Mouse (Mus musculus) kidney, embryonic 15.5 days (tissue): ENCODE measurements around the gene Cavin1. TPM values are rescaled to one million over a fixed set of nuclear protein-coding genes. Genes with fewer than 3 reads are reported as not detected.

Experiments
- ATAC-seq: fragments of 200-750 bp; cut with Nextera tagmentation; replicated peaks from 2 replicates; pipeline ENCODE4 v1.8.0; 2017; ENCODE audit warnings: moderate TSS enrichment; ENCODE audit not compliant: low FRiP score
- H3K27ac ChIP-seq: fragments of 300-500 bp; sonication (generic); 2 replicates; pipeline ENCODE4 v1.5.1; 2015; ENCODE audit warnings: mild to moderate bottlenecking, inconsistent platforms
- H3K27me3 ChIP-seq: fragments of 300-500 bp; sonication (generic); 2 replicates; pipeline ENCODE4 v1.6.1; 2015; ENCODE audit warnings: inconsistent platforms
- H3K36me3 ChIP-seq: fragments of 300-500 bp; sonication (generic); 2 replicates; pipeline ENCODE4 v1.6.1; 2015; ENCODE audit warnings: inconsistent platforms
- H3K4me1 ChIP-seq: fragments of 300-500 bp; sonication (generic); 2 replicates; pipeline ENCODE4 v1.6.1; 2015; ENCODE audit warnings: inconsistent platforms
- H3K4me2 ChIP-seq: fragments of 300-500 bp; sonication (generic); 2 replicates; pipeline ENCODE4 v1.6.1; 2015; ENCODE audit warnings: moderate library complexity, mild to moderate bottlenecking, inconsistent platforms
- H3K4me3 ChIP-seq: fragments of 300-500 bp; sonication (generic); replicated peaks from 2 replicates; pipeline ENCODE4 v1.5.1; 2015; ENCODE audit warnings: mild to moderate bottlenecking, inconsistent platforms
- H3K9ac ChIP-seq: fragments of 300-500 bp; sonication (generic); 2 replicates; pipeline ENCODE4 v1.6.1; 2015; ENCODE audit warnings: mild to moderate bottlenecking, inconsistent platforms
- H3K9me3 ChIP-seq: fragments of 300-500 bp; sonication (generic); replicated peaks from 2 replicates; pipeline ENCODE4 v1.6.1; 2016; ENCODE audit warnings: inconsistent platforms
- WGBS: fragments of 180-500 bp; shearing (Covaris S2); methylation state at CpG from one replicate; pipeline ENCODE4 v1.1.7; 2015; ENCODE audit warnings: mixed read lengths; 5-methylcytosine and 5-hydroxymethylcytosine counted together
- polyA plus RNA-seq: library from polyadenylated mRNA; unstranded; fragments of >200 nt; fragmentation: Nextera tagmentation; extraction: Ambion mirVana; gene quantifications from 2 replicates; pipeline ENCODE4 v1.2.1, GENCODE M21; 2015

The Cavin1 gene
- polyA plus RNA-seq, 1 experiment from 2014 or later, result 150 TPM

DNA sequence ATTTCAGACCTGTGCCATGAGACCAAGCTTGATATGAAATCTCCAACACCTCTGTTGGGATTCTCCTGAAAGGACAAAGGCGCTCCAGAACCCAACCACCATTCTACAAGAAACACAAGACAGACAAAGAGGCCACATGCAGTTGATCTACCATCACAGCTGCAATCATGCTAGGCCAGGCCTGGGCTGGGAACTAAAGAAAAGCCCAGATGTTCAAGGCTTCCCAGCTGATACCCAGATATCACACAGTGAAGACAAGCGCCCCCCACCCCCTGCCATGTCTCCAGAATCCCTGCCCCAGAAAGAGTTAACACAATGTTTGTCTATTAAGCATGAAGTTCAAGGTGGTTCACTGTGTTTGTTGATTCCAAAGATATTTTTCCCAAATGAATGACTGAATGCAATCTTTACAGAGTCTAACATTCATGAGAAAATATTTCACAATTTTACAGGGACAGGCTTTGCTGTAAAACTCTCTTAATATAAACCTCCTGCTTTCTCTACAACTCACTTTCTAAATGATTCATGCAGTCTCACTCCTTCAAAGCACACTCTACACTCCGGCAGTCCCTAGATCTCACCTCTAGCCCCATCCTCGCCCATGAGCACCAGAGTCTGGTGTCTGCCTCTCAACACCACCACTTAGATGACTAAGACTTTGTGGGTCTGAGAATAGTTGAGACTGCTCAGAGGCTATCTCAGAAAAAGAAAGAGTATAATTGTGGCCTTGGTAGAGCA is 49.6 kb downstream of the Cavin1 start:
- H3K9me3 ChIP-seq, result no peaks in the 10 kb centered on the region
- H3K36me3 ChIP-seq, result no peaks in the 10 kb centered on the region
- H3K4me3 ChIP-seq, result no peak overlapping the region
- H3K27ac ChIP-seq, result no peak overlapping the region
- no peaks in the 10 kb centered on the region for H3K27me3 ChIP-seq
- H3K4me1 ChIP-seq, result no peaks in the 10 kb centered on the region
- H3K4me2 ChIP-seq, result no peak overlapping the region
- 91% methylated on average over 4 of the region's 4 CpGs for WGBS
- H3K9ac ChIP-seq, result no peak overlapping the region
- no peak for ATAC-seq

DNA sequence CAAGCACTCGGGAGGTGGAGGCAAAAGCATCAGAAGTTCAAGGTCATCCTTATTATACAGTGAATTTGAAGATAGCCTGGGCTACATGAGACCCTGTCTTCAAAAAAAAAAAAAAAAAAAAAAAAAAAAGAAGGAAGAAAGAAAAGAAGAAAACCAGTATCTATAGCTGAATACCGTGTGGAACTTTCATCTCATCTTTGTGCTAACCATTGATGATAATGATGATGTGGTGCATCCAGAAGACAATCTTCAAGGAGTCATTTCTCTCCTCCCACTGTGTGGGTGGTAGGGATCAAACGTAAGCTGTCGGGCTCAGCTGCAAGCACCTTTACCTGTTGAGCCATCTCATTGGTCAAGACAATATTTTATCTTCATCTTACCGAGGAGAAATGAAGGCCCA is 52.7 kb downstream of the Cavin1 start:
- no peaks in the 10 kb centered on the region for H3K9me3 ChIP-seq
- WGBS, result 91% methylated on average over 5 of the region's 5 CpGs
- peaks cover under 1% of the 10 kb centered on the region; the same call in 1 of the 2 replicates for H3K4me1 ChIP-seq
- no peak overlapping the region for H3K4me3 ChIP-seq
- H3K27ac ChIP-seq, result no peak overlapping the region
- H3K4me2 ChIP-seq, result no peak overlapping the region
- H3K36me3 ChIP-seq, result peaks cover 3% of the 10 kb centered on the region; the same call in 1 of the 2 replicates
- H3K9ac ChIP-seq, result no peak overlapping the region
- ATAC-seq, result no peak
- no peaks in the 10 kb centered on the region for H3K27me3 ChIP-seq

DNA sequence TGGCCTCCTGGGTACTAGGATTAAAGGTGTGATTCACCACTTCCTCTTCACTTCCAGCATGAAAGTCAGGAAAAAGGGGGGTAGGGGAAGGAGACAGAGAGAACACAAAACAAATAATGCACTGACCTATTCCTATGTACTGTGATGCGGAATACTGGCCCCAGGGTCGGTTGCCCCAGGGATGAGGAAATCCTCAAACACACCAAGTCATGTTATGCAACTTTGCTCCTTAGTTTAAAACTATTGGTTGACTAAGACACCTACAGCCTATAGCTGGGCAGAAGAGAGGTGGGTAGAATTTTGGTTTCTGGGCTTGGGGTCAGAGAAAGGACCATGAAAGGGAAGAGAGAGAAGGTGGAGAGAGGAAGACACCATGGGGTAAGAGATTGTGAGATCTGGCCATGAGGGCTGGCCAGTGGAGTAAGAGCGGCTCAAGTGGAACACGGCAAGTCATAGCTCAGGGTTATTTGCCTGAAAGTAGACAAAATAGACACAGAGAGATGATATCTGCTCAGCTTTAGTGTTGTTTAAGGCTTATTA is 54.2 kb downstream of the Cavin1 start:
- H3K4me2 ChIP-seq, result no peak overlapping the region
- ATAC-seq, result no peak
- no peaks in the 10 kb centered on the region for H3K27me3 ChIP-seq
- H3K4me1 ChIP-seq, result peaks cover 5% of the 10 kb centered on the region; the same call in 1 of the 2 replicates
- H3K27ac ChIP-seq, result no peak overlapping the region
- 90% methylated on average over 4 of the region's 4 CpGs for WGBS
- no peak overlapping the region for H3K9ac ChIP-seq
- no peaks in the 10 kb centered on the region for H3K9me3 ChIP-seq
- H3K4me3 ChIP-seq, result no peak overlapping the region
- peaks cover 3% of the 10 kb centered on the region; the same call in 1 of the 2 replicates for H3K36me3 ChIP-seq

DNA sequence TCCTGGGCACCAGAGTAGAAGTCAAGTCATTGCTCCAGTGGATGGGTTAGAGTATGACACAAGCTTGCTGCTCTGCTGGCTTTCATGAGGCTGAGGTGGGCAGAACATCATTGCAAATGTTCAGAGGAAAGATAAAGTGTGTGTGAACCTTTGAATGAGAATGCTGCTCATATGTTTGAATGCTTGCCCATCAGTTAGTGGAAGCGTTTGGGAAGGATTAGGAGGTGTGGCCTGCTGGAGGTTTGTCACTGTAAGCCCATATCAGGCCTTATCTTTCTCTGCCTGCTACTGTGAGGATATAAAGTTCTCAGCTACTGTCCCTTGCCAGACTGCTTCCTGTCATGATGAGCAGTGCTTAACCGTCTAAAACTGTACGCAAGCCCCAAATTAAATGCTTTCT is 55.6 kb downstream of the Cavin1 start:
- Histone ChIP-seq H3K27me3 (no peaks in the 10 kb centered on the region), H3K36me3 (peaks cover 3% of the 10 kb centered on the region), H3K4me2 (no peak overlapping the region), H3K27ac (no peak overlapping the region), H3K4me3 (no peak overlapping the region), H3K9me3 (no peaks in the 10 kb centered on the region), H3K9ac (no peak overlapping the region), H3K4me1 (peaks cover 5% of the 10 kb centered on the region; the same call in 1 of the 2 replicates)
- no peak for ATAC-seq
- WGBS, result 91% methylated on average over 3 of the region's 3 CpGs

DNA sequence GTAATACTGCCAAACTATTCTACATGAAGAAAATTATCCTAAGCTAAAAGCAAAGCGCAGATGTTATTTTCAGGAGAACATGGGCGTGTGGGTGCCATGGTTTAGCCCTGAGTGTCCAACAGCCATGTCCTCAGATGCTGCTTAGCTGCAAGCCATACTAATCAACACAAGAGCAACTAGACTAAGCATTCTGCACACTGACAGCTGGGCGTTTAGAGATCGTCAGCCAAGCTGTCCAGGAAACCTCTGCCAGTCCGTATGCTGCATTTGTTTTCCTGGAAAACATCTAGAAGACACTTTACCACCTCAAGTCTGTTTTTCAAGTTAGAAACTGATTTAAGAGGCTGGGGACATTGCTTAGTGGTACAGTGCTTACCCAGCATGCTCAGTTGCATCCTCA is 56.3 kb downstream of the Cavin1 start:
- no peak overlapping the region for H3K4me3 ChIP-seq
- no peak overlapping the region for H3K4me2 ChIP-seq
- H3K4me1 ChIP-seq, result peaks cover 5% of the 10 kb centered on the region; the same call in 1 of the 2 replicates
- no peak overlapping the region for H3K9ac ChIP-seq
- no peak overlapping the region for H3K27ac ChIP-seq
- ATAC-seq, result no peak
- peaks cover 8% of the 10 kb centered on the region for H3K36me3 ChIP-seq
- no peaks in the 10 kb centered on the region for H3K9me3 ChIP-seq
- WGBS, result 82% methylated on average over 5 of the region's 5 CpGs
- H3K27me3 ChIP-seq, result no peaks in the 10 kb centered on the region

DNA sequence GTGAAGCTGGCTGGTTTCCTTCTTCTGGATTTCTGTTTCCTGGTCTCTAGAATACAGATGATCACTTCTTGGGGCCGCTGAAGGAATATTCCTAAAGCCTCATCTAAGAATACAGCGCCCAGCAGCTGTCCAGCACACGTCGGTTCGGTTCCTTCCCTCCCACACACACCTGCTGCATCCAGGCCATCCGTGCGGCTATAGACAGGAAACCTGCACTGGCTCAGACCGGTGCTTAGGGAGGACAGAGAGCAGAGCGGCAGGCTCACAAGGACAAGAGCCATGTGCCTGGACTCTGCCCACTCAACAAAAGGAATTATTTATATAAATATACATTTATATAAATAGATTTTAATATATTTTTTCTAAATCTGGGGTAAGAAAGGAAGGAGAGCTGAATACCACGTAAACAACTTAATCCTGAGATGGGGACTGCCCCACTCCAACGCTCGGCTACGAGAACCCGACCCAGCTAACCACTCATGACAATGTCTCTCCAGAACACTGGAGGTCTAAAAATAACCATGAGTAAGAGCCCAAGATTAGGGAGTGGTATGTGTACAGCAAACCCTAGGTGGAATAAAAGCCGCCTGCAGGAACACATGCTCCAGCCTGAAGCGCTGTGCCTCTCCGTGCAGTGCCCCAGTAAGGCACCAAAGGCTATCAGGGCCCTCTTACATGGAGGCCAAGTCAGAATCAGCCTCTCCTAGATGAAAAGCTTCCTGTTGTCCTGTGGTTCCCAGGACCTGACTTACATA is 58.1 kb downstream of the Cavin1 start:
- no peak for ATAC-seq
- Histone ChIP-seq H3K27me3 (no peaks in the 10 kb centered on the region), H3K4me2 (no peak overlapping the region), H3K4me1 (peaks cover 5% of the 10 kb centered on the region; the same call in 1 of the 2 replicates), H3K27ac (no peak overlapping the region), H3K36me3 (peaks cover 21% of the 10 kb centered on the region), H3K9ac (no peak overlapping the region), H3K4me3 (no peak overlapping the region), H3K9me3 (no peaks in the 10 kb centered on the region)
- WGBS, result 85% methylated on average over 17 of the region's 17 CpGs

DNA sequence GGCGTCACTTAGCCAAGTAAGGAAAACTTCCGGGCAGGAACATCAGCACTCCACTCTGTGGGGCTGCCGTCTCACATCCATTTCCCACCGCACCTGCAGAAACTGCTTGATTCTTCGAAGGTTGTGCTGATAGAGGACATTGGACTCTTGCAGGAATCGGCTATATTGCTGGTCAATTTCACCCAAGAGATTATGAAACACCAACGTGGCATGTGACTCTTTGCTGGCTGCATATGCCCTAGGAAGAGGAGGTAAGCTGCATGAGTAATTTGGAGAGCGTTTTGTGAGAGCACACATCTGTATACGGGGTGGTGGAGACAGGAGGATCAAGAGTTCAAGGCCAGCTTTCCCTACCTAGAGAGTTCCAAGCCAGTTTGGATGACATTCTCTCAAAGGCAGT is 62.1 kb downstream of the Cavin1 start:
- Histone ChIP-seq H3K4me3 (no peak overlapping the region), H3K27me3 (no peaks in the 10 kb centered on the region), H3K4me2 (no peak overlapping the region), H3K9ac (no peak overlapping the region), H3K9me3 (no peaks in the 10 kb centered on the region), H3K4me1 (peaks cover 5% of the 10 kb centered on the region; the same call in 1 of the 2 replicates), H3K27ac (no peak overlapping the region), H3K36me3 (peaks cover 52% of the 10 kb centered on the region)
- WGBS, result 73% methylated on average over 9 of the region's 9 CpGs
- ATAC-seq, result no peak

DNA sequence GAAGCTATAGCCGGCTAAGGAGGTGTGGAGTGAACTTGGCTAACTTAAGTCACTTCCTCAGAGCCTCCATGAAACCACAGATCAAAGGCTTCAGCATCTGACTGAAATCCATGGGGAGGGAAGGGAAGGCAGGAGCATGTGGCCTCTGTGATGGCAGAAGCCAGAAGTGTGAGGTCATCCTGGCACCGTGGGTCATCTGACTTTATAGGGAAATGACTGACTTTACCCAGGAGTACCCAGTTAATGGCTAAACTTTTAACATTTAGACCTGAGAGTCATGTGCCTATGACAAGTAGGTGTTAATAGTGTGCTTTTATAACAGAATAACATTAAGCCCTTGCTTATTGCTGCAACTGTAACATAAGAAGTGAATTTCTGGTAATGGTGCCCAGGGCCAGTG is 62.6 kb downstream of the Cavin1 start:
- Histone ChIP-seq H3K27me3 (no peaks in the 10 kb centered on the region), H3K9me3 (no peaks in the 10 kb centered on the region), H3K4me2 (no peak overlapping the region), H3K9ac (no peak overlapping the region), H3K36me3 (peaks cover 57% of the 10 kb centered on the region), H3K4me1 (peaks cover 5% of the 10 kb centered on the region; the same call in 1 of the 2 replicates), H3K27ac (no peak overlapping the region), H3K4me3 (no peak overlapping the region)
- no peak for ATAC-seq
- 56% methylated on average over 2 of the region's 2 CpGs for WGBS

DNA sequence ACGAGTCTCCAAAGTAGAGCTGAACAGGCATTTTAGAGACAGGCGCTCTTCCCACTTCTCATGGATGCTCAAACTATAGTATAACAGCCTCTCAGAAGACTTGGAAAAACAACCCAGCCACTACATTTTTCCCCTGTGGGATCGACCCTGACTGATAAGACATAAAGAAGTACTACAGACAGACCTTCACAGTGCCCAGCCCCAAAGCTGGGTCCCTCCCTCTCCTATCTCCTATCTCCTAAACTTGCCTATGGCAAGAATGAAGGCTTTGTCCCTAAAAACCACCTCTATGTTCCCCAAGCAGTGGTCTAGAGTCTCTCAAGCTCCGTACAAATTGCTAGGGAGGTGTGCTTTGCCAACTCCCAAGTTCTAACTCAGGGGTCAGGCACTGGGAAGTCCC is 63.8 kb downstream of the Cavin1 start:
- WGBS, result 92% methylated on average over 4 of the region's 4 CpGs
- H3K36me3 ChIP-seq, result peaks cover 65% of the 10 kb centered on the region
- H3K9ac ChIP-seq, result no peak overlapping the region
- no peak for ATAC-seq
- no peaks in the 10 kb centered on the region for H3K4me1 ChIP-seq
- H3K9me3 ChIP-seq, result no peaks in the 10 kb centered on the region
- H3K4me2 ChIP-seq, result no peak overlapping the region
- H3K27me3 ChIP-seq, result no peaks in the 10 kb centered on the region
- no peak overlapping the region for H3K4me3 ChIP-seq
- no peak overlapping the region for H3K27ac ChIP-seq

Other genes starting within 250 kb of the Cavin1 start
- gene Rab5c, start 232.7 kb downstream of the Cavin1 start, polyA plus RNA-seq, result 29.5 and 32.3 TPM in 2 replicates
- 0.10 TPM in 1 of 2 replicates, not detected in the other for gene Kcnh4, start 210.9 kb downstream of the Cavin1 start, polyA plus RNA-seq
- gene Hcrt, start 208.0 kb downstream of the Cavin1 start, polyA plus RNA-seq, result not detected in 2 replicates
- 6.7 and 7.9 TPM in 2 replicates for gene Ghdc, start 199.9 kb downstream of the Cavin1 start, polyA plus RNA-seq
- 19.6 and 19.9 TPM in 2 replicates for gene Stat5b, start 120.2 kb downstream of the Cavin1 start, polyA plus RNA-seq
- 3.1 and 3.7 TPM in 2 replicates for gene Stat5a, start 111.5 kb downstream of the Cavin1 start, polyA plus RNA-seq
- gene Stat3, start 31.3 kb downstream of the Cavin1 start, polyA plus RNA-seq, result 44.8 and 45.1 TPM in 2 replicates
- gene Atp6v0a1, start 38.6 kb upstream of the Cavin1 start, polyA plus RNA-seq, result 36.1 and 46.0 TPM in 2 replicates
- gene Naglu, start 99.1 kb upstream of the Cavin1 start, polyA plus RNA-seq, result 16.8 TPM in 2 replicates
- 0.19 and 0.24 TPM in 2 replicates for gene Hsd17b1, start 107.5 kb upstream of the Cavin1 start, polyA plus RNA-seq
- 46.3 and 46.7 TPM in 2 replicates for gene Coasy, start 111.7 kb upstream of the Cavin1 start, polyA plus RNA-seq
- gene Mlx, start 116.4 kb upstream of the Cavin1 start, polyA plus RNA-seq, result 44.9 and 46.9 TPM in 2 replicates
- 37.3 and 38.0 TPM in 2 replicates for gene Psmc3ip, start 124.5 kb upstream of the Cavin1 start, polyA plus RNA-seq
- gene Retreg3, start 149.0 kb upstream of the Cavin1 start, polyA plus RNA-seq, result 21.3 and 24.5 TPM in 2 replicates
- 86.3 and 99.6 TPM in 2 replicates for gene Tubg1, start 149.1 kb upstream of the Cavin1 start, polyA plus RNA-seq
- gene Tubg2, start 185.0 kb upstream of the Cavin1 start, polyA plus RNA-seq, result 3.8 and 4.2 TPM in 2 replicates
- 1.9 and 2.0 TPM in 2 replicates for gene Cntnap1, start 199.6 kb upstream of the Cavin1 start, polyA plus RNA-seq
- gene Plekhh3, start 200.5 kb upstream of the Cavin1 start, polyA plus RNA-seq, result 17.0 and 18.6 TPM in 2 replicates
- gene Ccr10, start 204.6 kb upstream of the Cavin1 start, polyA plus RNA-seq, result 0.78 and 0.82 TPM in 2 replicates